Mouse (Mus musculus): ENCODE measurements around the gene Epha1.

GRCm38 (mm10) chr6:42351776-42352485, 21.1 kb downstream of the Epha1 start:
- TF ChIP-seq CTCF (IDR thresholded peaks at IDR 0.05; ENCODE audit: borderline replicate concordance, insufficient read depth, low read depth, low read length), result no peak
- no peak for TF ChIP-seq POLR2A (IDR thresholded peaks at IDR 0.05; ENCODE audit: borderline replicate concordance, insufficient read depth, low read length)

All from cerebellum, adult 2 months (tissue).